Mouse (Mus musculus) induced T-regulatory cell, adult 2 months (primary cell): ENCODE measurements around the gene Cers5.
"Not testable (repeated sequence)": the region's sequence is repeated elsewhere in the genome, so short reads cannot be mapped to it uniquely, and the experiment has no call there.

Experiments used
- DNase-seq: peaks from one replicate; pipeline ENCODE4 v3.0.0-alpha.2; 2012; ENCODE audit warnings: low read depth

Cers5 gene

DNA sequence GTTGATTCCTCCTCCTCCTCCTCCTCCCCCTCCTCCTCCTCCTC, at the start of gene Cers5:
TSS of gene Cers5 (minus strand) at position 5 of the 44 bp plus-strand sequence.
- not testable (repeated sequence) for DNase-seq

DNA sequence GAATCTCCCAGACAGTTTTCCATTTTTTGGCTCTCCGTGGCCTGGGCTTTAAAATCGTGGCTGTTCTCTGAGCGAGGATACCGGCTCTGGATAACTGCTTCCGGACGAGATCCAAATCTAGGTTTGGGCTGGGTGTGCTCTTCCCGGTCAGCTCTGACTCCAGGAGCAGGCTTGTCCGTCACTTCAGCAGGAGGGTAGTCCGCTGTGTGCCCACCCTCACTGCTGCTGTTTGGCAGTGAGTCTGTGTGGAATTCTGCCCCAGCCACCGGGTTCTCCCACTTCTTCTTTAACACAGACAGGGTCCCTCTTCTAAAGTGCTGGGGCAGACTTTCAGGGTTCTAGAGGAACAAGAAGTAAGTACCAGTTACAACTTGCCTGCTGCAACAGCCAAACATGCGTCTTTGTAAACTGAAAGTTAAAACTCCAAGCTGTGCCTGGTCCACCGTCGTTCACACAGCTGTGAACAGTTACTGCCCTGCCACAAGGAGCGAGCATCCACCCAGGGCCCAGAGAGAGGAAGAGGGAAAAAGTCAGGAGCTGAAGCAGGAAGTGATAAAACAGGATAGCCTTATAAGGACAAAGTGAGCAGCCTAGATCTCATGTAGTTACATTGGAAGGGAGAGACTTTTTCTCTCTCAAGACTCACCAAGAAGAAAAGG, 47.1 kb upstream of the Cers5 start:
- no peak for DNase-seq

DNA sequence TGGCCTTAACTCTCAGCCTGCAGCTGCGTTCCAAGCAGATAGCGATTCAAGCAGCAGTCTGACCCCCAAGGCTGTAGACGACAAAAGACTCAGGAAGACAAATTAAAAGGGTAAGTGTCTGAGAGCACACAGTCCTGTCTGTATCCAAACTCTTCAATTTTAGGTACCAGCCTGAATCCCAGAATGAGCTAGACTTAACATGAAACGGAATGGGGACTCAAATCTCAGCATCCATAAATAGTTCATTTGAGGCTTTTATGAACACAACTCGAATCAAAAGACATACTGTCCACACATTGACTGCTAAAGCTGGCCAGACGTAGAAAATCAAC, 46.4 kb upstream of the Cers5 start:
- DNase-seq, result no peak

DNA sequence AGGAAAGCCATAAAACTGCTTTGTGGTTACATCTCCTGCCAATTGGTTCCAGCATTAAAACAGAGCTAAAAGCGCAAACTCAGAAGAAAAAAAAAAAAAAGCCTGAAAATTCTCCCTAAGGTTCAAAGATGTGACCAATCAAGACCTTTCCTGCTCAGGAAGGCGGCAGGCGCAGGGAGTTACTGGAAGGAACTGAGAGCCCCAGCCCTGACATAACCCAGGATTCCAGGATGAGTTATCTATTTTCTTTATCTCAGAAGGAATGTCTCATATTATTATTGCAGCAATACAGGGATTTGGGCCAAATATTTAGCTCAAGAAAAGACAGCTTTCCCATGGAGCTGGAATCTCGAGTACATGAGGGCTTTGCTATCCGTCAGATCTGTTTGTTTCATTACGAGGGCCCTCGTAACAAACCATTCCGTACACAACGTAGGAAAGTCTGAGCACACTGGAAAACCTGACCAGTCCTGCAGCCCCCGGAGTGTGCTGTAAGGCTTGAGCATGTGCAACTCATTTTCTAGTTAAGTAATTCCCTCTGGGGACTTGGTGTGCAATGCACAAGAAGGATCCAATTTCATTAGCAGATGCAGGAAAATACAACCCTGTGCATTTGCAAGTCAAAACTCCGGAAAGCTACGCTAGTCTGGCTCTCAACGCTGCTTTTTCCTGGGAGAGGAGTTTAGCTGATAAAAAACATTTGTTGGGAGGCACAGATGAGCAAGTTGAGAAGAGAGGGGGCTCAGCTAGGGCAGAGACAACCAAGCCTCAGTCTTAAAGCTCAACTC, 45.8 kb upstream of the Cers5 start:
- DNase-seq, result no peak

DNA sequence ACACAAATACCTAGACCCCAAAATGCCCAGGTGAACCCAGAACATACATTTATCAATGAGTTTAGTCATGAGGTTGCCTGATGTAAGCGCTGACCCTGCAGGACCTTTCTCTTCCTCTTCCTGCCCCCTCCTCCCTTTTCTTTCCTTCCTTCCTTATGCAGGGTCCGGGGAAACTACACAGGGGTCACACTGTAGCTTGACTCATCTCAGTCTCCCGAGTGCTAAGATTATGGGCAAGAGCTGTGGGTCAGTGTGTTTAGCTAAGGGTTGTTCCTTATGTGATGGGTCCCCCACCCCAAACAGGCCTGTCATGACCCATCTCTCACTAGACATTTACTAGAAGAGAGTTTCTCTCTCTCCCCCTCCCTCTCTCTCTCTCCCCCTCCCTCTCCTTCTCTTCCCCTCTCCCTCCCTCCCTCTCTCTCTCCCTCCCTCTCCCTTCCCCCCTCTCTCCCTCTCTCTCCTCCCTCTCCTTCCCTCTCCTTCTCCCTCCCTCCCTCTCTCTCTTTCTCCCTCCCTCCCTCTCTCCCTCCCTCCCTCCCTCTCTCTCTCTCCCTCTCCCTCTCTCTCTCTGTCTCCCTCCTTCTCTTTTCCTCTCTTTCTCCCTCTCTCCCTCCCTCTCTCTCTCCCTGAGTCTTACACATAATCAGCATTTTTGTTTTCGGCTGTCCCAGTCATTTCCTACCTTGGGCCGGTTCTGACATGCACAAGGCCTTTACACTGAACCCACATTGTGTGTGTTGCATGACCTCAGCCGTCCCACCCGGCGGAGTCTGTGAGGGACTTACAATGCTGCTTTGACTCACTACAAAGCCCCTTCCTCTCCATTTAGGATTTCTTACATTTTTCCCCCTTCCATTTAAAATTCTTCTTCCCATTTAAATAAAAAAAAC, 44.9 kb upstream of the Cers5 start:
- no peak for DNase-seq

DNA sequence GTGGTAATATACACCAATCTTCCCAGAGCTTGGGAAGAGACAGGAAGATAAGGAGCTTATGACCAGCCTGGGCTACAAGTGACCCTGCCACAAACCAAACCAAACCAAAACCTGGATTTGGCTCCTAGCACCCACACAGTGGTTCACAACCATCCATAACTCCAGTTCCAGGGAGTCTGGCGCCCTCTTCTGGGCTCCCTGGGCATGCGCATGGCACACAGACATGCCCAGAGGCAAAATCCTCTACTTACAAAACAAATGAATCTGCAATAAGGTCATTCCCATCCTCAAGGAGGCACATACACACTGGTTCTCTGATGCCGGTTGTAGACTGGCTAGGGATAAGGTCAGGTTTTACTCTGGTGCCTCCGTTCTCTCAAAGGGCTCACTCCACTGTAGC, 43.3 kb upstream of the Cers5 start:
- DNase-seq, result no peak

DNA sequence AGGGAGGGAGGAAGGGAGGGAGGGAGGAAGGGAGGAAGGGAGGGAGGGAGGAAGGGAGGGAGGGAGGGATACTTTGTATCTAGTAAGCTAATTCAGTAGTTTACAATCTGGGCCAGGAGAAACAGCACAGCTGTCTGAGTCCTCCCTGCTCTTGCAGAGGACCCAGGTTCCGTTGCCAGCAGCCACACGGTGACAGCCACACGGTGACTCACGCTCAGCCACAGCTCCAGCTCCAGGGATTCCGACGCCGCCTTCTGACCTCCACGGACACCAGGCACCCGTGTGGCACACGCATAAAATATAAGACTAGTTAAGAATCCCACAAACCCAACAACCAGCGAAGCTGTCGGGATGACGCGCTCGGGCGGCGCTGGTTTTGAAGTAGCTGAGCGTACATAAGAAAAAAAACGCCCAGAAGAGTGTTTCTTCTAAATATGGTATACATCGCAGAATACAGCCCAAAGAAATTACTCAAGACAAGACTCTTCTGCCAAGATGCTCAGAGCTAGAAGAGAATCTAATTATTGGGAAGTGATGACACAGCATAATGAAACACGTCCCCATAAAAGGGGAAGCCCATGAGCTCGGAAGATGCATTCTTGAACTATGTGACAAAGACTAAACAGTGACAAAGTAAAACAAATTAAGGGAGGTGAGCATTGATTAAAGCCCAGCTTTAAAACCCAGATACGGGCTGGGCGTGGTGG, 42.0 kb upstream of the Cers5 start:
- no peak for DNase-seq

DNA sequence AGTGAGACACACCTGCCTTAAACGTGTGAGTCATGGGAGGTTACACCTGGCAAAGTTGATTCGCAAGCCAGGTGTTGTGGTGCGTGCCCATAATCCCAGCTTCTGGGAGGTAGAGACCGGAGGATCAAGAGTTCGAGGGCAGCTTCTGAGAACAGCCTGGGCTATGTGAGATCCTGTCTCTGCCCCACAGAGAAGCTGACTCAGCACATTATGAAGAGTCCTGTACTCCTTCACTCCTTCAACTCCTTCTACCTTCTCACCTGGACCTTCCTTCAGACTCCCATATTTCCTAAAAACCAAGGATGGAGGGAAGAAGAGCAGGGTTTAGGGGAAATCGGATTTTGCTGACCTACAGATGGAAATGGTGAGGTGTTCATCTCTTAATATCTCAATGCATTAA, 41.0 kb upstream of the Cers5 start:
- no peak for DNase-seq

DNA sequence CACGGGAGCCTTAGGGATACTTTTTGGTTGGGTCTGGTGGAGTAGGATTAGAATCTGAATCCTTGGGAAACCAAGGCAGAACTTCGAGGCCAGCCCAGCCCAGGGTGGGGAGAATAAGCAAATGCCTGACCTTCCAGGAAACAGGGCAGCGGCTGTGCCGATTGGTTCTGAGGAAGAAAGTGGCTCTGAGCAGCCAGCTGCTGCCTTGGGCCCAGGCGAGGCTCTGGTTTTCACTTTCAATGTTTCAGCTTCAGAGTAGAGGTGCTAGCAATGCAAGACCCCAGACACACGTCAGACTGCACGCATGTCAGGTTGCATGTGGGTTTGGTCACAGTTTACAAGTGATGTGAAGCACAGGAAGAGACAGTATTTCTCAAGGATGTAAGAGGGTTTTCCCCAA, 39.4 kb upstream of the Cers5 start:
- DNase-seq, result peak; percentile 30

DNA sequence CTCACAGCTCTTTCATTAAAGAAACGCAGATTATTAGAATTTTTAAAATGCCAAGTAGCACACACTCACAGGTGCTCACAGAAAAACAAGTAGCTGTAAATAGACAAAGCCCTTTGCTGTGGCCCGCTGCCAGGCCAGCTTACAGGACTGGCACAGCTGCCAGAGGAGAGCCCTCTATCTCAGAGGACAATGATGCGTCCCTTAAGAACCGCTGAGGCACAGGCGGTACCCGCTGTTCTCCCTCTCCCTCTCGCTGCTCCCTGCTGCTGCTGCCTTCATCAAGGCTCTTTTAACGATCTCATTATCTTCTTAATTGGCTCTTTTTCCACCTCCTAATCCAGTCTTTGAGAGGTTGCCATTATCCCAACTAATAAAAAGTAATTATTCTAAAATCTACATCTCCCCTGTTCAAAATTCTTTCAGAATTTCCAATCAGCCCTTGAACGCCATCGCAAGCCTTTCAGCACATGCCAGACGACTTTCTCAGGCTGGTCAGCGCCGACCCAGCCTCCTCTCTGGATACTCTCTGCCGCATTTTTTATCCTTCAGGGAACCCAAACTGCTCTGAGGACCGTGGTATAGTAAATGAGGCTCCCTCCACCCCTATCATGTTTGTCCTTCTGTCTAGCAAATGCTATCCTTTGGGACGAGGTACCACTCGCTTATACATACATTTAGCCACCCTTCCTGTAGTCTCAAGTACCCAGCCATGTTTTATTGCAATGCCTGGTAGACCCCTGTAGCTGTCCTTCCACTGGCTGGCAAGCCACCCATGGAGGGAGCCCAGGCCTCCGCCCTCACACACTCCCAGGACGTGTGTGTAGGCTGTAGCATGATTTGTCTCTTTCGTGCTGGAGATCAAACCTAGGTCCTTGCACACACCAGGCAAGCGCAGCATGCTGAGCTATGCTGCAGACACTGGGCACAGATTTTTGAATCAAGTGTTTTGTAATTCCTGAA, 35.4 kb upstream of the Cers5 start:
- no peak for DNase-seq

DNA sequence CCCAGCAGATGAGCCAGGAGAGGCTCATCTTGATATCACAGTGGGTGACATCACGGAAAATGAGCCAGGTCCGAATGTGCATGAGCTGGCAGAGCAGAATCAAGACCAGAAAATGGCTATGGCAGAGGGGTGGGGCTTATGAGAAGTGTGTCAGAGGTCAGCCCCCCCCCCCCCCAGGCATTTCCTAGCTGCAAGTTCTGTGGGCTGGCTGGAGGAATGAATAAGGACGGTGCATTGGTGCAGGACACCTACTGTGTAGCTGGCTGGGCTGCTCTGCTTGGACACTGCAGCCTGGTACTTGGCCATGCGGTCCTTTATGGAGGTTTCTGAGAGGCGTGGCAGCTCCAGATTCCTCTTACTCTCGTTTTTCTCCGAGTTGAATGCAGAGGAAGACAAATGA, 33.5 kb upstream of the Cers5 start:
- no peak for DNase-seq

DNA sequence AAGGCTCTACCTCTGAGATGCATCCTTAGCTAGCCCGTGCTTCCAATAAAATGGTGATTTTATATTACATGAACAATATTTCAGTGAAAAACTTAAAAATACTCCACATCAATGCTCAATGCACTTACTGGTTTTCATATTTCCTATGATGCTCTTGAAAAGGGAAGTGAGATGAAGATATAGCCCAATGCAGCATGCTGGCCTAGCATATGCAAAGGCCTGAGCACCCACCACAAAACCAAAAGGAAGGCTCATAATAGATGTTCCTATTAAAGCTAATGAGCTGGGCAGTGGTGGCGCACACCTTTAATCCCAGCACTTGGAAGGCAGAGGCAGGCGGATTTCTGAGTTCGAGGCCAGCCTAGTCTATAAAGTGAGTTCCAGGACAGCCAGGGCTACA, 33.0 kb upstream of the Cers5 start:
- DNase-seq, result no peak

DNA sequence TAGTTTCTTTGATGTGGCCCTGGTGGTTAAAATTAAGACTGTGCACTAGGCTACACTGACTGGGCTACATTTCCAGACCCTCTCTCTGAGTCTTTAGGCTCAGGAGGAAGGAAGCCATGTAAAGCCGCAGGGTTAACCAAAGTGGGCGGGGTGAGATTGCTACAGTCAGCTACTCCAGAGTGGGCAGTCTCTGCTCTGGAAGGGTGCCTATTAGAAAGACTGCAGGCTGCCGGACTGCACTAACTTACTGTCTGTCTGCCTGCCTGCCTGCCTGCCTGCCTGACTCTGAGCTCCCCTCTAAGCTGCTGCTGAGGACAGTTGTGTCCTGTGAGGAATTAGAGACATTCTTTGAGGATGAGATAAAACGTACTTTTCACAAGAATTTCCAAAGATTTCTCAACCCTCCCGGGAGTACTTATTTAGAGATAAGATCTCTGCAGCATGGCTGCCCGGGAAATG, 30.5 kb upstream of the Cers5 start:
- DNase-seq, result peak; percentile 71

DNA sequence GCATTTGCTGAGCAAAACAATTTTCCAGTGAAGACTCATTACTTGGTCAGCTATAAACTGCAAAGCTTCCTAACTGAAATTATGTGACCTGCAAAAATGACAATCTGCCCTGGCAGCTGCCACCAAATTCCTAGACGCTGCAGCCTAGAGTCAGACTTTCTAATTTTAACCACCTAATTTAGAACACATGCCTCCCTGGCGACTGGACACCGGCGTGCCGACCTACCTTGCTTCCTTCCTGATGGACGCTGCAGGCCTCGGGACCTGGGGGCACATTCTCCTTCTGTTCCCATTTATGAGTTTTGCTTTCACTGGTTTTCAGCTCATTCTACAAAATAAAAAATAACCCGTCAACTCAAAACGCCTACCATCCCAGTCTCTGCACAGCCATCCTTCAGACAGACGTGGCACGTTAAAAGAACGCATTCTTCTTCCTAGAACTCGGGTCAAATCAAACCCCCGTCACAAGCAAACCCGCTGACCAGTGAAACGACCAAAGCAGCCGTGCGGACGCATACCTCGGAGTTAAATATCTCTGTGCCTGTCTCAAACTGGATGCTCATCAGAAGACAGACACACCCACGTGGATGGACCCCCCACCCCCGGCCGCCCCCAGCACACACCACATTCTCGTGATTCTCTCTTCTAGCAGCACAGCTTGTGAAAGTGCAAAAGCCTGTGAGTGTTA, 29.3 kb upstream of the Cers5 start:
- DNase-seq, result no peak

DNA sequence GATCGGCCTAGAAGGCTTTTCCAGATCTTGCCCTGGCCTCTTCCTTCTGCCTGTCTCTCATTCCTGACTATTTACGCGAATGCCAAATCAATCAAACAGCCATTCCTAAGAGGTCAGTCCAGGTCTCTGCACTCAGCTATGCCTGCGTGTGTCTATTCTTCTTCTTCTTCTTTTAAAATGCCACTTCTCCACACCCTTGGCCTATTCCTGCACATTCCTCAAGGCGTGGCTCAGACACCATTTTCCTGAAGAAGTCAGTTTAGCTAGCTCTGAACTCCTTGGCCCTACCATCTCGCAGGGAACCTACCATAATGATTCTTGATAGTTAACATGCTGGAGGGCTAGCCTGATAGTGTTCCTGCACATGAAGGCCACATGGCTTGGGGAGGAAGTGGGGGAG, 27.0 kb upstream of the Cers5 start:
- no peak for DNase-seq

DNA sequence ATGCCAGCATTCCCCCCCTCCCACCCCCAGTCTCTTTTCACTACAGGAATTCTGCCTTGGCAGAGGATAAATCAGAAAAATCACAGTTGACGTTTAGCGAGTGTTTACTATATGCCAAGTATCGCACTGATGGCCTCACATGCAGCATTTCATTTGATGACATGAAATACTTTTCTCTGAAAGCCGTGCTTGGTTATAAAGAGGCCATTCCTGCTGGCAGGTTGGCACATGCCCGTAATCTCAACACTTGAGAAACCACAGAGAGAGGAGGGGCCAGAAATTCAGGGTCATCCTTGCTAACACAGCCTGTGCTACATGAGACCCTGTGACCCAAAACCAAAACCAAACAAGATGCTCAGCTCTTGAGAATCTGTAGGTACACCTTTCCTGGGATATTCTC, 25.2 kb upstream of the Cers5 start:
- no peak for DNase-seq

DNA sequence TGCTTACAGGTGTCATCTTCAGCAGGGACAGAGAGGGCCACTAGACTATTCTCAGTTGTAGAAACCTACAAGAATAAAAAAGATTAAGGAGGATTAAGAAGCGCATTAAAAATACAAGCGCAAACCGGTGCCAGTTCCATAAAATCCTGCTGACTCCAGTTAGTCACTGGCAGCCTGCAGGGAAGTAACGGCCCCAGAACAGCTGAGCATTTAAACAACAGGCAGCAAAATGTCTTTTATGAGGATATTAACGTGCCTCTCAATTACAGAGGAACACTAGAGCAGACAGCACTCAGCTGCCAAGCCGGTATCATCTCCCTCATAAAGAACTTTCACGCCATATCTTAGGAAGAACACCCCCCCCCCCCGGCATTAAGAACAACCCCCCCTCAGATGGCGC, 24.1 kb upstream of the Cers5 start:
- no peak for DNase-seq

DNA sequence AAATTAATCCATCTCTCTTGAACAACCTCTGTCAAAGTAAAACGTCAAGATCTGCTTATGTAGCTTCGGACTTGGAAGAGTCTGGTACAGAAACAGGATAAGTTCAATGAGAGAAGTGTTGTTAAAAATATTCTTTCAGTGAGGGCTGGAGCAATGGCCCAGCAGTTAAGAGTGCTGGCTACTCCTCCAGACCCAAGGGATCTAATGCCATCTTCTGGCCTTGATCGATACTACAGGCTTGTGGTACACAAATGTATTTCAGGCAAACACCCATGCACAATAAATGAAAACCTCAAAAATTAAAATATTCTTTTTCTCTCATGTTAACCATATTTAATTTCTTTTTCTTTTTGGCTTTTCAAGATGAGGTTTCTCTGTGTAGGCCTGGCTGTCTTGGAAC, 23.4 kb upstream of the Cers5 start:
- peak; percentile 51 for DNase-seq

DNA sequence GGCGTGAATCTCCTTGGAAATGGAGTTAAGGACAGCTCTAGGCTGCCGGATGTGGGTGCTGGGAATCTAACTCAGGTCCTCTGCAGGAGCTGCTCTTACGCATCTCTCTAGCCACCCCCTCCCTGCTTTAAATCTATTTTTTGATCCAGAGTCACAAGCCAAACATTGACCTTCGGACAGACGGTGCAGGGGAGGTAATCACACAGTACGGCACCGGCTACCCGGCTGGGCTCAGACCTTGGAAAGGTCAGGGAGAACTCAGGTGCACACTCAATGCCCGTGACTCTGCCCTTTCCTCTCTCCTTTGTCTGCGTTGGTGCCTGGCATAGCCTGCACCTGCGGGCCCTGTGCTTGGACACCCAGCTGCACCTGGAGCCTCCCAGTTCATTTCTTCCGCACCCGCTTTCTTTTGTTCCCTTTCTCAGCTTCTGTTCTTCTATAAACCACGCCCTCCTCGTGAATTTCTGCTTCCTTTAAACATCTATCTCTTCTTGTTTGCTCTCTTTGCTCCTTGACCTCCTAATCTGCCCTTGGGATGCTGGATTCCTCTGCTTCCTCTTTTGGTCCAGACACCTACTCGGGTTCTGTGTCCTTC, 19.6 kb upstream of the Cers5 start:
- DNase-seq, result no peak

DNA sequence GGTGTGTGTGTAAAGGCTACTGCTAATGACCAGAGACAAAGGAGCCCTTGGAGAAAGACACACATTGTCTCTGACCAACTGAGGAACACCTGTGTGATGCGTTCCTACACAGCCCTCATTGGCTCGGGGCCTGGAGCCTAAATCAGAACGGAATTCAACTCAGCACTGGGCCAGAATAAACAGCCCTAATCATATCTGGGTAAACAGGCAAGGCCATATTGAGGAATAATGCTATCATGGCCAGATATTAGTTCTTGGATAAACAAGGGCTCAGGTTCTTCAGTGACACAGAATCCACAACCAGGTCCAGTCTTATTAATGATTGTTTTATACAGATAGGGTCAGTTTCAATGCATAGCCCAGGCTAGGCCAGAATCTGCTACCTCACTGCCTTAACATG, 18.3 kb upstream of the Cers5 start:
- DNase-seq, result no peak

DNA sequence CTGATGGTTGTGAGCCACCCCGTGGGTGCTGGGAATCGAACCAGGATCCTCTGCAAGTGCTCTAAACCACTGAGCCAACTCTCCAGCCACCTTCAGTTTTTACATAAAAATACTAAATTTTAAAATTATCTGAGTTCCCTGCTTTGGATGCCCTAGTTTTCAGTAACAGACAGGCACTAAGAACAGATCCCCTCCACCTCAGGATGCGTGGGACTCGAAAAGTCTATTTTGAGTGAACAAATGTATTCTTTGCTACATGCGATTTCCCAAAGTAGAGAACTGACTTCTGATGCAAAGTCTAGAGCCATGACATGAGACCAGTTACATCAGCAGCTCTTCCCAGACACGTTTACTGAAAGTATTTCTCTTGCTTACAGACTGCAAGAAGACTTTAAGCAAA, 17.8 kb upstream of the Cers5 start:
- DNase-seq, result no peak
